Mouse (Mus musculus): ENCODE results near the gene Prune2.
A peak's percentile ranks its signal among the peaks of the same experiment; 100 is the strongest.

The Prune2 gene

GRCm38 (mm10) chr19:16955613-16956271 is at the start of gene Prune2:
Gene Prune2, plus strand, starts transcription at chr19:16956118.
- peak; percentile 16 to 17 for DNase-seq (ENCODE audit: low spot score in 2 of 2)

- DNase-seq (ENCODE audit: low spot score in 2 of 2) = no peak
These were observed 44.4 kb upstream of the Prune2 start for GRCm38 (mm10) chr19:16911507-16911906.

GRCm38 (mm10) chr19:16924516-16924915 is 31.4 kb upstream of the Prune2 start:
- DNase-seq (ENCODE audit: low spot score in 2 of 2) = no peak

GRCm38 (mm10) chr19:16934664-16935063 is 21.3 kb upstream of the Prune2 start:
- no peak for DNase-seq (ENCODE audit: low spot score in 2 of 2)

GRCm38 (mm10) chr19:16948794-16949313 is 7.1 kb upstream of the Prune2 start:
- DNase-seq (ENCODE audit: low spot score in 2 of 2) = no peak

- no peak for DNase-seq (ENCODE audit: low spot score in 2 of 2)
These were observed 6.6 kb upstream of the Prune2 start for GRCm38 (mm10) chr19:16949341-16949740.

- DNase-seq (ENCODE audit: low spot score in 2 of 2) = no peak
These were observed 5.9 kb upstream of the Prune2 start for GRCm38 (mm10) chr19:16950051-16950450.

GRCm38 (mm10) chr19:16950664-16951363 is 5.1 kb upstream of the Prune2 start:
- DNase-seq (ENCODE audit: low spot score in 2 of 2) = no peak

GRCm38 (mm10) chr19:16954736-16955135 is 1.2 kb upstream of the Prune2 start:
- DNase-seq (ENCODE audit: low spot score in 2 of 2) = no peak

- DNase-seq (ENCODE audit: low spot score in 2 of 2) = no peak
These were observed 696 bp upstream of the Prune2 start for GRCm38 (mm10) chr19:16955231-16955612.

GRCm38 (mm10) chr19:16956319-16956718 is 401 bp downstream of the Prune2 start:
- DNase-seq (ENCODE audit: low spot score in 2 of 2) = no peak

- DNase-seq (ENCODE audit: low spot score in 2 of 2) = no peak
These were observed 3.1 kb downstream of the Prune2 start for GRCm38 (mm10) chr19:16959051-16959450.

- no peak for DNase-seq (ENCODE audit: low spot score in 2 of 2)
These were observed 3.6 kb downstream of the Prune2 start for GRCm38 (mm10) chr19:16959551-16959950.

- no peak for DNase-seq (ENCODE audit: low spot score in 2 of 2)
These were observed 5.1 kb downstream of the Prune2 start for GRCm38 (mm10) chr19:16961036-16961435.

- no peak for DNase-seq (ENCODE audit: low spot score in 2 of 2)
These were observed 7.3 kb downstream of the Prune2 start for GRCm38 (mm10) chr19:16963178-16963577.

- DNase-seq (ENCODE audit: low spot score in 2 of 2) = no peak
These were observed 12.8 kb downstream of the Prune2 start for GRCm38 (mm10) chr19:16968768-16969167.

GRCm38 (mm10) chr19:16970612-16971011 is 14.7 kb downstream of the Prune2 start:
- no peak for DNase-seq (ENCODE audit: low spot score in 2 of 2)

GRCm38 (mm10) chr19:16978910-16979309 is 23.0 kb downstream of the Prune2 start:
- no peak for DNase-seq (ENCODE audit: low spot score in 2 of 2)

GRCm38 (mm10) chr19:16981743-16982142 is 25.8 kb downstream of the Prune2 start:
- no peak for DNase-seq (ENCODE audit: low spot score in 2 of 2)

GRCm38 (mm10) chr19:16984897-16985296 is 29.0 kb downstream of the Prune2 start:
- peak; percentile 8 to 14 for DNase-seq (ENCODE audit: low spot score in 2 of 2)

GRCm38 (mm10) chr19:16987984-16988383 is 32.1 kb downstream of the Prune2 start:
- DNase-seq (ENCODE audit: low spot score in 2 of 2) = no peak

GRCm38 (mm10) chr19:16992151-16992550 is 36.2 kb downstream of the Prune2 start:
- no peak for DNase-seq (ENCODE audit: low spot score in 2 of 2)

- DNase-seq (ENCODE audit: low spot score in 2 of 2) = no peak
These were observed 38.3 kb downstream of the Prune2 start for GRCm38 (mm10) chr19:16994260-16994659.
